Mouse (Mus musculus) kidney, adult 2 months (tissue): Measurements from ENCODE around the gene Gcg. TPM values are rescaled to one million over a fixed set of nuclear protein-coding genes. Genes with fewer than 3 reads are reported as not detected.
A peak's percentile ranks its signal among the peaks of the same experiment; 100 is the strongest.

Experiments used
- DNase-seq: peaks from one replicate; pipeline ENCODE4 v3.0.0; 2021
- H3K27ac ChIP-seq: fragments of 200-500 bp; 2 replicates; pipeline ENCODE4 v1.5.1; 2012; ENCODE audit warnings: low read depth, low read length, control low read depth, inconsistent platforms; ENCODE audit not compliant: insufficient read depth
- H3K27me3 ChIP-seq: fragments of 200-500 bp; replicated peaks from 2 replicates; pipeline ENCODE4 v1.6.1; 2012; ENCODE audit warnings: mild to moderate bottlenecking, moderate library complexity, low read length, inconsistent platforms; ENCODE audit not compliant: control insufficient read depth, insufficient read depth
- H3K36me3 ChIP-seq: fragments of 200-500 bp; 2 replicates; pipeline ENCODE4 v1.6.1; 2012; ENCODE audit warnings: mild to moderate bottlenecking, moderate library complexity, low read length, inconsistent platforms; ENCODE audit not compliant: control insufficient read depth, insufficient read depth
- H3K4me1 ChIP-seq: fragments of 200-500 bp; 2 replicates; pipeline ENCODE4 v1.6.1; 2011; ENCODE audit warnings: low read length; ENCODE audit not compliant: control insufficient read depth, insufficient read depth
- H3K4me3 ChIP-seq: fragments of 200-500 bp; 2 replicates; pipeline ENCODE4 v1.5.1; 2011; ENCODE audit warnings: mild to moderate bottlenecking, low read depth, low read length, control low read depth; ENCODE audit not compliant: insufficient read depth
- CTCF ChIP-seq: fragments of 200-500 bp; conservative IDR thresholded peaks from 2 replicates; pipeline ENCODE4 v1.5.1; 2011; ENCODE audit warnings: low read depth, mild to moderate bottlenecking, control low read depth, low read length, moderate library complexity, mixed read lengths; ENCODE audit not compliant: insufficient read depth, insufficient read length
- POLR2A ChIP-seq: fragments of 200-500 bp; IDR thresholded peaks from one replicate; pipeline ENCODE4 v1.6.1; 2011; ENCODE audit warnings: low read depth, low read length, control low read depth
- WGBS: fragments of 180-500 bp; shearing (Covaris S2); methylation state at CpG from one replicate; pipeline ENCODE4 v1.1.7; 2018; 5-methylcytosine and 5-hydroxymethylcytosine counted together
- polyA plus RNA-seq: library from polyadenylated mRNA; depleted of rRNA; stranded (reverse); fragments of >200 nt; gene quantifications from 2 replicates; pipeline ENCODE4 v1.2.3, GENCODE M21; 2012; rRNA removed

Gene Gcg
- polyA plus RNA-seq, 1 experiment = not detected

- peak; percentile 28 for DNase-seq
- 66% methylated on average over 13 of the region's 13 CpGs for WGBS
- no peak overlapping the region for H3K4me3 ChIP-seq
Observed at GRCm38 (mm10) chr2:62440802-62441544, 42.5 kb downstream of the Gcg start.

DNA sequence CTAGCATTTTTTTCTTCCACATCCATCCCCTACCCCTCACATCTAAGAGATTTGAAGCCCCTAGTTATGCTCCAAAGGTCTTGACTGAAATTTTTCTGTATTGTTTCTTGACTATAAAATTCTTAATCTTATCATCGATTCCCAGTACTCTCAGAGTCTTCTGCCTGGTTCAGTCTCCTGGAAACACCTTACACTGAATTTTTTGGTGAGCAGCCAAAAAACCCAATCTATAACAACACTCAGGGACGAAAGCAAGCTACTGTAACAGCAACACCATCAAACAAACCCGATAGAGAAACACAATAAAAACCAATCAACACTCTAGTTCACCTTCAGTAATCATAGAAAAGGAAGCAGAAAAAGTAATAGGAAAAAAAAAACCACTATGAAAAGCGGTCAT, 43.4 kb downstream of the Gcg start:
- H3K27ac ChIP-seq = no peak overlapping the region
- TF ChIP-seq POLR2A = no peak
- TF ChIP-seq CTCF = no peak
- 73% methylated on average over 4 of the region's 4 CpGs for WGBS
- H3K36me3 ChIP-seq = no peaks in the 10 kb centered on the region
- H3K27me3 ChIP-seq = no peaks in the 10 kb centered on the region
- no peaks in the 10 kb centered on the region; the same call in 1 of the 2 replicates for H3K4me1 ChIP-seq
- no peak overlapping the region for H3K4me3 ChIP-seq
- DNase-seq = no peak

More at GRCm38 (mm10) chr2:62440802-62441544, 42.5 kb downstream of the Gcg start:
- no peak for TF ChIP-seq POLR2A
- no peak for TF ChIP-seq CTCF
- Histone ChIP-seq H3K27ac (no peak overlapping the region), H3K4me1 (no peaks in the 10 kb centered on the region; the same call in 1 of the 2 replicates), H3K27me3 (no peaks in the 10 kb centered on the region), H3K36me3 (no peaks in the 10 kb centered on the region)

- TF ChIP-seq POLR2A (no peak), CTCF (no peak)
- Histone ChIP-seq H3K4me3 (no peak overlapping the region), H3K36me3 (no peaks in the 10 kb centered on the region), H3K4me1 (no peaks in the 10 kb centered on the region), H3K27ac (no peak overlapping the region), H3K27me3 (no peaks in the 10 kb centered on the region)
- WGBS = 91% methylated on average over 8 of the region's 8 CpGs
- no peak for DNase-seq
Observed at GRCm38 (mm10) chr2:62431245-62431795, 52.1 kb downstream of the Gcg start.

- TF ChIP-seq POLR2A = no peak
- no peak for TF ChIP-seq CTCF
- H3K4me3 ChIP-seq = no peak overlapping the region
- H3K27ac ChIP-seq = no peak overlapping the region
- DNase-seq = peak; percentile 27
- 85% methylated on average over 3 of the region's 3 CpGs for WGBS
- H3K4me1 ChIP-seq = no peaks in the 10 kb centered on the region
- H3K36me3 ChIP-seq = no peaks in the 10 kb centered on the region
- H3K27me3 ChIP-seq = no peaks in the 10 kb centered on the region
Observed at GRCm38 (mm10) chr2:62425941-62426340, 57.5 kb downstream of the Gcg start.

Other genes with a start within 250 kb of the Gcg start
- 21.4 and 24.0 TPM in 2 replicates for gene Dpp4, start 71.4 kb downstream of the Gcg start, polyA plus RNA-seq
- gene Fap, start 90.4 kb upstream of the Gcg start, polyA plus RNA-seq = 0.31 and 0.41 TPM in 2 replicates
- 4.4 and 5.0 TPM in 2 replicates for gene Ifih1, start 162.6 kb upstream of the Gcg start, polyA plus RNA-seq
- gene Gca, start 180.6 kb upstream of the Gcg start, polyA plus RNA-seq = 14.9 and 20.1 TPM in 2 replicates